Mouse (Mus musculus): ENCODE measurements at regions not wholly inside any gene's neighbourhood (a gene's known extent, or its start where the extent isn't known, plus 50 kb on each side); places are given as distances from the start of the nearest gene placed in this dataset.

DNA sequence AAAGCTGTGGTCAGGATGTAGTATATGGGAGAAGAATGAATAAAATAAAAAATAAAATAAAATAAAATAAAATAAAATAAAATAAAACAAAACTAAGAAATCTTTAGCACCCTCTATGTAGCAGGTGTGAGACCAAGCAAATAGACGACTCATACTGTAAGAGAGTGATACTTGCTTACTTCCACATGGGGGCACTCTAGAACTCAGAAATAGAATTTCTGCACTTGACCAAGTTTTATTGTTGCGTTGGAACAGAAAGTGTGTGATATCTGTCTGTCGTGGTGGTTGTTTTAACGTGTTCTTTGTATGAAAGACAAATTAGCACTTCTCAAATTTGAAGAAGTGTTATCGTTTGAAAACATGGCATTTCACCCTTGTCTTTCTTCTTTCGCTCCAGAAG is 125.4 kb downstream of the Dthd1 start:
- peak in 1 of 2 experiments; percentile 30 for DNase-seq (ENCODE audit: inconsistent age in 2 of 2, low spot score in 1 of 2)

Measured in adrenal gland, adult (tissue).